Mouse (Mus musculus) gastrocnemius, postnatal 25 days (tissue): ENCODE results near the gene Ppp4r1. TPM values are rescaled to one million over a fixed set of nuclear protein-coding genes. Genes with fewer than 3 reads are reported as not detected.

ENCODE experiments used
- total RNA-seq, 2 experiments: library from RNA; stranded (reverse); gene quantifications; 1 replicate in 1 of 2; 2 replicates in 1 of 2; pipeline ENCODE4 v1.2.3; 2021

Gene Ppp4r1
- total RNA-seq, 2 experiments from 2014 or later = 19.9 to 24.3 TPM

Other genes starting within 250 kb of the Ppp4r1 start
- gene Tmem232, start 241.8 kb upstream of the Ppp4r1 start, total RNA-seq = 10 to 100 TPM in 1 of 2 experiments, 1 to 10 TPM in 1; 6.4 to 14.0 TPM
- gene Vapa, start 169.0 kb upstream of the Ppp4r1 start, total RNA-seq = 100 to 1,000 TPM; 121 to 125 TPM
- not detected for gene Txndc2, start 140.4 kb upstream of the Ppp4r1 start, total RNA-seq
- gene Rab31, start 9.8 kb upstream of the Ppp4r1 start, total RNA-seq = 1 to 10 TPM; 6.9 to 8.1 TPM
- 10 to 100 TPM; 20.2 to 20.5 TPM for gene Ralbp1, start 103.2 kb downstream of the Ppp4r1 start, total RNA-seq
- 10 to 100 TPM; 22.1 to 26.8 TPM for gene Twsg1, start 168.7 kb downstream of the Ppp4r1 start, total RNA-seq